Mouse (Mus musculus): ENCODE measurements around the gene Pcgf2.
A peak's percentile ranks its signal among the peaks of the same experiment; 100 is the strongest.
"Not testable (repeated sequence)": the region's sequence is repeated elsewhere in the genome, so short reads cannot be mapped to it uniquely, and the experiment has no call there.

The Pcgf2 gene

GRCm38 (mm10) chr11:97668160-97668559, 32.1 kb downstream of the Pcgf2 start:
- no peak for DNase-seq (ENCODE audit: low spot score)

- DNase-seq (ENCODE audit: low spot score), result no peak
Measured at GRCm38 (mm10) chr11:97666794-97667193, 33.5 kb downstream of the Pcgf2 start.

GRCm38 (mm10) chr11:97666221-97666620, 34.1 kb downstream of the Pcgf2 start:
- no peak for DNase-seq (ENCODE audit: low spot score)

- no peak for DNase-seq (ENCODE audit: low spot score)
Measured at GRCm38 (mm10) chr11:97665431-97665830, 34.9 kb downstream of the Pcgf2 start.

GRCm38 (mm10) chr11:97664771-97665240, 35.5 kb downstream of the Pcgf2 start:
- no peak for DNase-seq (ENCODE audit: low spot score)

GRCm38 (mm10) chr11:97664339-97664665, 36.0 kb downstream of the Pcgf2 start:
- DNase-seq (ENCODE audit: low spot score), result no peak

- no peak for DNase-seq (ENCODE audit: low spot score)
Measured at GRCm38 (mm10) chr11:97663528-97664338, 36.6 kb downstream of the Pcgf2 start.

- DNase-seq (ENCODE audit: low spot score), result peak; percentile 77
Measured at GRCm38 (mm10) chr11:97662893-97663527, 37.3 kb downstream of the Pcgf2 start, which contains the start of gene Mllt6. Gene Mllt6 (plus strand): TSS chr11:97663414.

- no peak for DNase-seq (ENCODE audit: low spot score)
Measured at GRCm38 (mm10) chr11:97662207-97662892, 37.9 kb downstream of the Pcgf2 start.

- DNase-seq (ENCODE audit: low spot score), result no peak
Measured at GRCm38 (mm10) chr11:97661648-97662133, 38.6 kb downstream of the Pcgf2 start.

- DNase-seq (ENCODE audit: low spot score), result no peak
Measured at GRCm38 (mm10) chr11:97660734-97661647, 39.3 kb downstream of the Pcgf2 start.

GRCm38 (mm10) chr11:97659990-97660714, 40.1 kb downstream of the Pcgf2 start:
- peak; percentile 77 for DNase-seq (ENCODE audit: low spot score)

- DNase-seq (ENCODE audit: low spot score), result no peak
Measured at GRCm38 (mm10) chr11:97659267-97659989, 40.9 kb downstream of the Pcgf2 start.

- DNase-seq (ENCODE audit: low spot score), result no peak
Measured at GRCm38 (mm10) chr11:97658751-97659266, 41.5 kb downstream of the Pcgf2 start.

- DNase-seq (ENCODE audit: low spot score), result not testable (repeated sequence)
Measured at GRCm38 (mm10) chr11:97657967-97658366, 42.3 kb downstream of the Pcgf2 start.

GRCm38 (mm10) chr11:97657184-97657945, 42.9 kb downstream of the Pcgf2 start:
- DNase-seq (ENCODE audit: low spot score), result no peak

GRCm38 (mm10) chr11:97656269-97656971, 43.9 kb downstream of the Pcgf2 start:
- no peak for DNase-seq (ENCODE audit: low spot score)

GRCm38 (mm10) chr11:97654210-97654609, 46.1 kb downstream of the Pcgf2 start:
- DNase-seq (ENCODE audit: low spot score), result no peak

Measured in layer of hippocampus, adult 11-12 months (tissue).